Mouse (Mus musculus): Measurements from ENCODE around the gene Cfap45.

Gene Cfap45

DNA sequence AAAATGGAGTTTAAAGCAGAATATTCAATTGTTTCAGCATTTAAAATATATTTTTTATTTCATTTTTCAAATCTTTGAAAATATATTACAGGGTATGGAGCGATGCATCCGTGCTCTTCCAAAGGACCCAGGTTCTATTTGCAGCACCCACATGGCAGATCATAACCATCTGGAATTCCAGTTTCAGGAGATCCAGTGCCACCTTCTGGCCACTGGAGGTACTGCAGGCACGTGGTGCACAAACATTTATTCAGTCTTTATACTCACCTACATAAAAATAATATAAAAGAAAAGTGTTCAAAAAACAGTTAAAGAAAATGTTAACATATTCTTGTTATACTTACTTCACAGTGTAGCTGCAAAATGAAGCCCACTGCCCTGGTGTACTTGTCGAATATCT is 2.6 kb upstream of the Cfap45 start:
- DNase-seq (ENCODE audit: low spot score) = no peak

DNA sequence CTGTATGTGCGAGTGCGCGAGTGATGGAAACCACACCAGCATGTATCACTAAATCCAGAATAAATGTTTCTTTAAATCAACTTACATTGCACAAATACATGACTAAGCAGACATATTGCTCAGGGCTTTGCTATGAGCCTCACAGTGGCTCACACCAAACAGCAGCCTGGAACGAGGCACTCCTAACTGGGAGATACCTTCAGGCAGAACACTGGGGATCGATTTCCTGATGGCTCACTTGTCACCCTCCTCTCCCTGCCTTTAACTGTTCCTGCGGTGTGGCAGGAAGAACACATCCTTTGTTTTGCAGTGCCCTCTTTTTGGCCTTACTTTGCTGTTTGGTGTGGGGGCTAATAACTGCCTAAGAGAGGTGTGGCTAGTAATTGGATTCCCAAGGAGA is 957 bp upstream of the Cfap45 start:
- no peak for DNase-seq (ENCODE audit: low spot score)

DNA sequence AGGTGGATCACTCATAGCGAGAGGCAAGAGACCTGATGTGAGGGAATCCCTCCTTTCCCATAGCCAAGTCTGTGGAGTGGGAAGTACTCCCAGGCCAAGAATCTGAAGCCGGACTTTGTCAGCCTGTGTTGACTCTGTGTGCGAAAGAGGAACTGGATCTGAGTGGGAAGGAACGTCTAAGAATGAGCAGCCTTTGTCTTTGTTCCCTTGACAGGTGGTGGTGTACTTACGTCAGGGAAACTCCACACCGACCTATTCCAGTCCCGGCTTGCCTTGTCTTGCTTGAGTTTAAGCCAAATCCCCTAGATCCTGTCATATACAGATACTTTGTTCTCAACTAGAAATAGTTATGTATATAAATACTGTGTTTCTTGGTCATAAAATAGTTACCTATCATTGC is 1.9 kb downstream of the Cfap45 start:
- no peak for DNase-seq (ENCODE audit: low spot score)

DNA sequence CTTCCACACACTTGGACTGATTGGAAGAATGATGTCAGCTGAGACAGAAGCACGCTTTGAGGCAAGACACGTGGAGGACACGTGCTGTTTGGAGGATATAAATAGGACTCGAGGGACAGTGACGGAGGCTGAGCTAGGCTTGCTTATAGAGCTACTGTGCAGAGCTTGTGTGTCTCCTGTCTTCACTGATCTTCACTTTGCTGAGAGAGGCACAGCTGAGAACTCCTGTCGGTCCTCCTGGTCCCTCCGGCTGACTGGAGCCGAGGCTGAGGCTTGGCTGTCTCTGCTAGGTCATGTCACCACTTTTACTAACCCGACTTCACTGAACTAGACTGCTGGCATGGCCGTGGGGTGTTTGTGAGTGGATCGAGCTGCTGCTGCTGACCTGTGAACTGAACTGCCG is 3.1 kb downstream of the Cfap45 start:
- DNase-seq (ENCODE audit: low spot score) = no peak

DNA sequence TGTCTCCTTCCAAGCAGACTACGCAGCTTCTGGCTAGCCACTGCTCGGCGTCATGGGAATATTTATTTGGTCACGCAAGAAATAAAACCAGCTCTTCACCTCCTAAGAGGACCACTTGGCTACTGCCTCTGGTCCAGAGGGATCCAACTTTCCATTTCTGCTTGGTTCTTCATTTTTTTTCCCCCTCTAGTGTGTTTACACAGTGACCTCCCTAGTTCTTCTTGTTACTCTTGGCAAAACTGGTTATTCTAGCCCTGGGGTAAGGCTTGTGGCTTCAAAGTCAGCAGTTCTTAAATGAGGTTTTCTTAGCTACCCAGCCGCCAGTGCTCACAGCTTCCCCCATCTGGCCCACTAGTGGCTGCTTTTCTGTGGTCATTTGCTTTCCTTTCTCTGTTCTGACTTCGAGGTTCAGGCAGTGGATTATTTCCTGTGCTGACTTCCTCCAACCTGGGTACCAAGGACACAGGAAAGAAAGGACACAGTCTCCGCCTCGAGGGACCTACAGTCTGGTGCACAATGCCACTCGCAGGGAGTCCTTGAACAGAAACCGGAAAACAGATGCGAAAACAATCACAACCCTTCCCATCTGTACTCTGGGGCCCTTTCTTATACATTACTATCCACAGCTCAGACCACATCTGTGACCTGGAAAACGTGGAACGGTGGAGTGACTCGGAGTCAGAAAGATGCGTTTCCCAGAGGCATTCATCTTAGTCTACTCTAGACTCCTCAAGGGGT is 4.6 kb downstream of the Cfap45 start:
- DNase-seq (ENCODE audit: low spot score) = peak; percentile 66

DNA sequence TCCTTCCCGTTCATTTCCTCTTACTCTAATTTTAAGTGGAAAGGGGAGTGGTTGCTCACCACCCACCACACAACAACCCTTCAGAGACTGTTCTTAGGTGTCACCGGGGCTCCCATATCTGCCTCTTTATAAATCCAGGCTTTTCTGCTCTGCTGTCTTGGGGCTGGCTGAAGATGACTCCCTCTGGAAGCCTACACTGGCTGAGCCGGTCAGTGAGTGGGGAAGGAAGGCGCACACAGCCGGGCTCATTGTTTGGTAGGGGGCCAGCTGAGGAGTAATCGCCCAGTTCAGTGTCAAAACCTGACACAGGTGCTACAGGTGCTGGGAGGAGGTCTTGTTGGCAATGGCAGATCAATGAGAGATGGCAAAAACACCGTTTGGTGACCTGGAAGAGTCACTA is 5.4 kb downstream of the Cfap45 start:
- DNase-seq (ENCODE audit: low spot score) = no peak

DNA sequence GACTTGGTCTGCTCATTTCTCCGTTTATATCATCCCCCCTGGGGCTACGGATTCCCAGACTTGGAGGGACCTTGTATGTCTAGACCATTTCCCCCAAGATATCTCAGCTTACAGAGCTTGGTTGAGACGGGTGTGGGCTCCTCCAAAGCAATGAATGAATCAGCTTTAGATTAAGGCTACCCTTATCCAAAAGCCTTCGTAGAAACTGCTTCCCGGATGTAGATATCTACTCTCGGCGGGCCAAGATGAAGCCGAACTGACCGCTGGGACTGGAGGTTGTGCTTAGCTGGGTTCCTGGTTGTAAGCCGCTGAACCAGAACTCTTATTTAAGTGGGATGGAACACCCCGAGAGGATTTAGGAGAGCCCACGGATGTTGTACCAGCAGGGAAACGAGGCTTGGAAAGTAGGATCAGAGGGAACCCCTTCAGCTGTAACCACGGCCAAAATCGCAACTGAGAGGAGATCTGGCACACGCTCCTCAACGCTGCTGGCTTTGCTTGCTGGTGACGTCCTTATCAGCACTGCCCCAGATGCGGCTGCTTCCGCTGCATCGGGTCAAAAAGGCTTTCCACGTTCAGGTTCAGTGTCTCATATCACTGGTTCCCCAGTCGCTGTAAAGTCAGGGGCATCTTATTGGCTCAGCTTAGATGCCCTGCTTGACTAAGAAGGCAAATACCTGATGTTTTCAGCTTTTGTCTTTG is 5.9 kb downstream of the Cfap45 start:
- no peak for DNase-seq (ENCODE audit: low spot score)

DNA sequence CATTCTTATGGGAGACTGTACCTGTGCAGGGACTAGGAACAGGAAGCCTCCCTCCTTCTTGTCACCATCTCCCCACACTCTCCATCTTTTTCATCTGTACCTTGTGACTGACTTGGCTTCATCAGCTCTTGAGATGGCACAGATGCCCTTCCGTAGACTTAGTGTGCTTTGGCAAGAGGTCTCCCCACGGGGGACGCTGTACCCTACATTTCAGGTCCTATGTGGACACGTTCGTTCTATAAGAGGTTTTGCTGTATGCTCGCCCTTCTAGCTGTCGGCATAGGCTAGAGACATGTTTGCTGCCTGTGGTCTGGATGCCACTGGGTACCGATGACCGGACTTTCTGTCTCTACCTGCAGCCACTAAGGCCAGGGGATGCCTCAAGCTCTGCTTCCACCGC is 6.8 kb downstream of the Cfap45 start:
- DNase-seq (ENCODE audit: low spot score) = no peak

DNA sequence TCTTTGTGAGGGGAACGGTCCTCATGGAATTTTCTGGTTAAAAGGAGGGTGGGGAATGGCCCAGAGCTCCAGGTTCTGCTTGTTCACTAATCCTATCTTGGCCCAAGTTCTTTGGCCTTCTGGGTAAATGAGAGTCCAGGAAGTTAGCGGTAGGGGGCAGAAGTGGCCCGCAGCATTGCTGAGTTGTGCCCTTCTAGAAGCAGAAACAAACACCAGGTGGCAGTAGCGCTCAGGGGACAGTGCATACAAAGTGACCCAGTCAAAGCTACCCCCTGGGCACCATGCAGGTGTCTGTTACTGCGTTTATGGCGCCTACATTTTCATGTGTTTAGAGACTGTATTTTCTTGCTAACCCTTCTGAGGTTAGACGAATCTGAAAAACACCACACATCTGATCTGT is 8.1 kb downstream of the Cfap45 start:
- peak; percentile 95 for DNase-seq (ENCODE audit: low spot score)

DNA sequence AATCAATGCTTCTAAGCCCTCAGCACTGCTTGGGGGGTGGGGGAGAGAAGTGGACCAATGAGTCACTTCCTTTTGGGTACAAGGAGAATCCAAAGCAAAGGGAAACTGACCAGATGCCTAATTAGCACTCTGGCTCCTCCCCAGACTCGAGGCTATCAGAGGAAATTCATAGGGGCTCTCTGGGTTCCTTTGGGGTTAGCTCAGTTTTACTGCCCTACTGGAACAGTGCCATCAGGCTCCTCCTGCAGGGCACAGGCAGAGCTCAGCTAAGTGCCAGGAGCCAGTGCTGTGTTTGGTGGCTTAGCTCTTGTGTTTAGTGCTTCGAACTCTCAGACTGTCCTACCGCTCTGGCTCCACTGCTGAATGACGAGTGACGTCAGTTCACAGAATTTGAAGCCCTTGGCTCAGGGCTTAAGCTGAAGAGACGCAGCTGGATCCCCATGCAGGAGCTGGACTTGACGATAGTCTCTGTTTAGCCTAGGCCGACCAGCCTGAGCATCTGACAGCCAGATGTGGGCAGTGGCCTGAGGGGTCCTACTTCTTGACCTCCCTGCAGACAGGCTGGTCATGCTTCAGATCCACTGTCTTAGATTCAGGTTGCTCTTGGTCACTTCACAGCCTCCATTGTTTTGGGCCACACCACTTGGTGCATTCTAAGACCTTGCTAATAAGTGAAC is 10.1 kb downstream of the Cfap45 start:
- peak; percentile 76 for DNase-seq (ENCODE audit: low spot score)

DNA sequence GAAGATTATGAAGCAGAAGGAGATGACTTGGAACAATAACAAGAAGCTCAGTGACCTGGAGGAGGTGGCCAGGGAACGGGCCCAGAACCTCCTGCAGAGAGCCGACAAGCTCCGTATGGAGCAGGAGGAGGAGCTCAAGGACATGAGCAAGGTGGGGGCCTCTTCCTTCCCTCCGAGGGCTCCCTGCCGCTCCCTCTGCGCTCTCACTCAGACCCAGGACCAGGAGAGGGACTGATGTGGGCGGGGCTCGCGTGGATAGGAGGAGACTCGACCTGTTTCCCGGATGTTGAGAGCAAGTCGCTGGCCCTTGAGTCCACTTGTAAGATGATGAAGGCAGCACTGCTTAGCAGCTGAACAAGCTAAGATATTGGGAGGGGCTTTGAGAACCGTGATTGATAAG is 11.9 kb downstream of the Cfap45 start:
- peak; percentile 81 for DNase-seq (ENCODE audit: low spot score)

DNA sequence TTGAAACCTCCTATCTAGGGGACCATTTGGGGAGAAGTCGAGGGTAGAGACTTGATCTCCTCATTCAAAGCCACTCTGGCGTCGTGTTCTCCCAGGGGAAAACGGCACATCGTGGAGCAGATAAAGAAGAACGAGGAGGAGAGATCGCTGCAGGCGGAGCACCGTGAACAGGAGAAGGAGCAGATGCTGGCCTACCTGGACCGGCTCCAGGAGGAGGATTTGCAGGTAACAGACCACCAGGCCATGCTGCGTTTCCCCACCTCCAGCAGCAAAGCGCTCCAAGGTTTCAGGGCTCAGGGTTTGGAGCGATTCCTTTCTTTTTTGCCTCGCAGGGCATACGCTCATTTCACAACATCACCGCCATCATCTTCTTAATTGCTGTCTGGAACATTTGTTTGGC is 14.5 kb downstream of the Cfap45 start:
- no peak for DNase-seq (ENCODE audit: low spot score)

DNA sequence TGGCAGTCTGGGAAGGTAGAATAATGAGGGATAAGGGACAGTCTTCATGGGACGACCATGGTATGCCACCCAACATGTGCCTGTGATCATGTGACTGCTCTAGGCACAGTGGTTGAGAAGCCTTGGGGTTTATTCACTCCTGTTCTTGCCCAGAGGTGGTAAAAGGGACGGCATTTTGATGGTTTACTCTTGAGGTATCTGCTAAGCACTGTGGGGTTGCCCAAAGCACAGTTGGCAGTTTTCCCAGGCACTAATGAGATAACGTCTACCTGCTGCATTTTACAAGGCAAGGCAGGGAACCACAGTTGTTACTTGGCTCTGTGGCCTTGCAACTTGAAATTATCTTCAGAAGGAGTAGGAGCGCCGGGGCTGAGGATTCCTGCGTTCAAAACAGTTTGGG is 19.2 kb downstream of the Cfap45 start:
- DNase-seq (ENCODE audit: low spot score) = no peak

DNA sequence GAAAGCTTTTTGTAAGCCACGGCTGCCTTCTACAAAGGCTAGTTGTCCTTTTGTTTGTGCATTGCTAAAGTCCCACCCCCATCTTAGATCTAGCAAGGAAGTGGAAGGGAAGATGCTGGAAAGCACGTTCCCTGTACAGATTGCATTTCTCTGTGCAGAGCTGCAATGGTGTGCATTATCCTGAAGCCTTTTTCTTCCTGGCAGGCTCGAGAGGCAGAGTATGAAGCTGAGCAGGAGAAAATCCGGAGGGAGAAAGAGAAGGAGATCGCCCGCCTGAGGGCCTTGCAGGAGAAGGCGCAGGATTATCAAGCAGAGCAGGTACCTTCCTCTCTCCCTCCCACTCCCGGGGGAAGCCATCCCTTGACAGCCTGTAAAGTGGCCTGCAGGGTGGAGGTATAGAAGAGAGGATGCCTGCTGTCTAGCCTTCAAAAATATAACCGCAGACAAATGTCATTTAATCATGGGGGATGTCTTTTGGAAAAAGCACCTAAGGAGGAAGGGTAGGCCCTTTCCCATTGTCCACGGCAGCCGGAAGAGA is 19.8 kb downstream of the Cfap45 start:
- DNase-seq (ENCODE audit: low spot score) = no peak

DNA sequence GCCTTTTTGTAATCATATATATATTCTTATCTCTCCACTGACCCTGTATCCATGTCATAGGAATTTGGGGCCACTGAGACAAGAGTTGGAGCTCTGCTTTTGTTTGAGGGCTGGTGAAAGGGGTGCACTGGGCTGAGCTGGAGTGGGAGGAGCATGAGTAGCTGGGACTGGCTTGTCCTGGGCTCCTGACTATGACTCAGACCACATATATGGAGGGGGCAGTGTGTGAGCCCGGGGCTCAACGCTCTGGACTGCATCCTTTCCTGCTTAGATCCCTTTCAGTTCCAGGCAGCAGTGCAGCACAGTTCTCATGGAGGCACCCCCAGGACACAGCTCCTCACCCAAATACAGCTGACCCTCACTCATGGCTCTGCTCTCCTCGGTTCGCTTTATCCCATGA is 25.5 kb downstream of the Cfap45 start:
- DNase-seq (ENCODE audit: low spot score) = no peak

DNA sequence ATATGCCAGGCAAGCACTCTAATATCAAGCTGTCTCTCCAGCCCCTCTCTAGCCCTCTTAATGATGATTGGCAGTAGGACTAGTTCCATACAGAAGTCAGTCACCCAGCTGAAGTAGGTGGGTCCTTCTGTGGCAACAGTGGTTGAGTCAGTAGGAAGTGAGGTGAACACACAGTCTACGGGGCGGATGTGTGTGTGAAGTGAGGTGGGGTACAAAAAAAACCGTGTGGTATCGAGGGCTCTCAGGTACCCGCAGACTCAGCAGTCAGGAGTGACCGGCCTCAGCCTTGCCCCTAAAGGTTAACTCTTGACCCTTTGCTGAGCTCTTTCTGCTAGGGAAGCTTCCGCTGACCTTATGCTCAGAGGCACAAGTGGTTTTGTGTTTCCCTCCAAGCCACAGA is 27.9 kb downstream of the Cfap45 start:
- DNase-seq (ENCODE audit: low spot score) = peak; percentile 48

DNA sequence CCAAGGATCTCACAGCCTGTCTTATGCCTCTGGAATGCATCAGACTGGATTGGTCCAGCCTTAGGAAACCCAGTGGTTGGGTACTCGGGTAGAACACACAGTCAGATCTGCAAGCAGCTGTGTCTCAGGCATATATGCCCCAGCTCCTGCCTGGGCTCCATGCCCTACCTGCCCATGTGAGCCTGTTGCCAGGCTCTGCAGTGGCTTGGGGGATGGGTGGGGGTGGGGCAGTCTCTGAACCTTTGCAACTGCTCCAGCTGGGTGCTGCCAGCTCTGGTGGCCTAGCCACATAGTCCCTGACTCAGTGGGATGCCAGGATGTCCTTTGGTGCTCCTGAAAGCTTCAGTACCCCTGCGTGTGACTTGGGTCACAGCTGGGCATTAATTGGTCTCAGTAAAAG is 28.7 kb downstream of the Cfap45 start:
- DNase-seq (ENCODE audit: low spot score) = no peak

DNA sequence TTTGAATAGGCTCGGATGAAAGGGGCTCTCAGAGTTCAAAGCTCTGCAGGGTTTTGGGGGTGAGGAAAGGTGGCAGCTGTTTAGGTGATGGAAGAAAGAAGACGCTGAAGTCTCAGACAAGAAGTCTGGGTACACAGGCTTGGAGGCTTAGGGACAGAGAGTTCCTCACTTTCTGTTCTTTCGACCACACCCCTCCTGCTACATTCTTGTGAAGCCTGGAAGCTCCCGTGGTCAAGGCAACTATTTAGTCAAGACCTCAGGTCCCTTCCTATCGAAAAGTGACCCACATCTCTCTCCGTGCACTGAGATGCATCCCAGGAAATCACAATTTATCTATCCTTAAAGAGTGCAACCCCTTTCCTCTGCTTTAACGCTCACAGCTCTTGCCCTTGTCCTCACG is 29.1 kb downstream of the Cfap45 start:
- no peak for DNase-seq (ENCODE audit: low spot score)

DNA sequence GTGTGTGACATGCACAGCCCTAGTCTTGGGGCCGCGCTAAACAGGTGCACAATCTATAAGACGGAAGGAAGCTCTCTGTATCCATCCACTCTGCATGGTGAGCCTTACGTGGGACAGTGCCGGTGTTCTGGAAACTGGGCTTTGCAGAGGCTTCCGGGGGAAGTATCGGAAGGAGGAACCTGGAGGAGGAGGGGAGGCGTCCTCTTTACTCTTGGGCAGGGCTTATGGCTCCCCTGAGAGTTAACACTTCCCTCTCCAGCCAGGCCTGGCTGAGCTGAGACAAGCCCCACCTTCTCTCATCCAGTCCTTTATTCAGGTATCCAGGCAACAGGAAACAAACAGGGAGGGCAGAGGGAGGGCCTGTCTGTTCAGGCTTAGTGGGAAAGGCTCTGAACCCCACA is 29.9 kb downstream of the Cfap45 start:
- peak; percentile 82 for DNase-seq (ENCODE audit: low spot score)

DNA sequence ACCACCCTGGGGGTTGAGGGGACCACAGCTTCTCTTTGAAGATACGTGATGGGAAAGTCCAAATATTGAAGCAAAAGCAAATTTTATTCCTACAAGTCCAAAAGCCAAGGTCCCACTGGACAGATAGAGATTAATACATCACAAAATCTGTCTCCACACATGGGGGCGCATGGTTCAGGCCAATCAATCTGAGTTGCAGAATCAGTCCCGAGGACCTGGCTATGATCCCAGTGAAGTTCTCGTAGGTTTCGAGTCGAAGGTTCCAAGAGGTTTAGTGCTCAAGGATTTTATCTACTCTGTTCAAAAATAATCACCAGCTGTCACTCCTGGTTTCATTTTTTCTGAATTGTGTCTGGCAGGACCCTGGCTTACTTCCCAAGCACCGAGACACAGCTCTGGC is 30.4 kb downstream of the Cfap45 start:
- DNase-seq (ENCODE audit: low spot score) = no peak

DNA sequence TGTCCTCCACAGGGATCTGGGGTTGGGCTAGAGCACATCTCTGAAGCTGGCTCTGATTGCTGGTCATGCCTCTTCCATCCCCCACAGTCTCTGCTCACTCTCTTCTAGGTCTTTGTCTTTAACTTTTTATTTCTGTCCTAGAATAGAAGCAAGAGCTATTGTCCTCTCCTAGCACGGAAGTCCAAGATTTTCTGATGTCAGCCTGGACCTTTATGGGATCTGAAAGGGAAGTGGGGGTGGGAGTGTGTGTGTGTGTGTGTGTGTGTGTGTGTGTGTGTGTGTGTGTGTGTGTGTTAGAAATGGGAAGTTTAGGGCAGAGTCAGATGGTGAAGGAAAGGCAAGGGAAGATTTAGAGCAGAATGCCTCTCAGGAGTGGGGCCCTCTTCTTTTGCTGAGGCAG is 32.0 kb downstream of the Cfap45 start:
- DNase-seq (ENCODE audit: low spot score) = no peak

DNA sequence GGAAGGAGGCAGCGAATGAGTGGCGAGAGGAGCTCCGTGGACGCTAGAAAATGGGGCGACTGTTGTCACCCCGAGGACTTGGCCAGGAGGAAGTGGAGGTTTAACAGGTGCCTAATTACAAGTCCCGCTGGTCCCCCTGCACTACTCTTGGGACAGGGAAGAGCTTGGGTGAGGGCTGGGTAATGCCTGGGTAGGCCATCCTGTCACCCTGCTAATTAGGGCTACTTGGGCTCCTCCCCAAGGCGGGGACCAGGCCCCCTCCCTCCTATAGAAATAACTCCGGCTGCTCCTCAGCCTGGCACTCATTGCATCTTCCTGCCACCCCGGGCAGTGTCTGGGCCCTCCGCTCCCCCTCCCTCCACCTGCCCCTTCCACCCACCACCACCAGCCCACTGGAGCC is 35.0 kb downstream of the Cfap45 start, which contains the start of gene Vsig8:
Vsig8 (plus strand) TSS at position 301 of the 400 bp plus-strand sequence.
- no peak for DNase-seq (ENCODE audit: low spot score)

Data from embryo, embryonic 10 days (tissue).